ENCODE assay signal across 8 mouse cellular contexts in the genomic region with DNA sequence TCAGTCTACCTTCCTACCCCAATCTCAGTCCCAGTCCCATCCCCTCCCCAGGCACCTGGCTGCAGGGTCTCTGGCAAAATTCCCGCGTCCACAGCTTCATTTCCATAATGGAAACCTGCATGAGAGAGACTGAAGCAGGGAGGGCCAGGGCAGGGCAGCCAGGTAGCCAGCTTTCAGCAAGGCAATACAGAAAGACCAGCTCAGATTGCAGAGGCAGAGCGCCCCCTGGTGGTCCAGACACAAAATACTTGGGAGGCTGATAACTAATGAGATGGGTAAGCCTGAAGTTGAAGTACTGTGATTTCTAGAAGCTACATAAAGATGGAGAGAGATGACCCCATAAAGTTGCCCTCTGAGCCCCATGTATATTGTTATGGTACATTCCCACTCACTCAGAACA. TPM values are rescaled to one million over a fixed set of nuclear protein-coding genes. Genes with fewer than 3 reads are reported as not detected.
DNase-seq lines count a peak whose midpoint lies in the region; ATAC-seq and TF ChIP-seq lines count a peak whose summit lies in the region.

No protein-coding gene starts in this region.

- peak; percentile 69 for ATAC-seq in activated CD4-positive, CD25-positive, alpha-beta regulatory T cell, adult 4 months
- ATAC-seq in common myeloid progenitor, adult 5-6 weeks (replicated peaks; ENCODE audit: low read depth, poor library complexity, severe bottlenecking): peak; percentile 90

- intact Hi-C loops in gastrocnemius, adult 2 months (cut with DNase I): loop anchor here (2.0 kb wide), 1 partner anchor 45 kb away; the partner anchor contains the start of gene Bicdl2
- intact Hi-C loops in left cerebral cortex, postnatal 4 days (cut with DNase I): no loop called here

- no peaks in the 10 kb centered on the region for H3K27me3 ChIP-seq in splenic B cell, adult 2 months (ENCODE audit: control insufficient read depth, insufficient read depth, low read length, poor library complexity, severe bottlenecking)

- peak; percentile 96 for TF ChIP-seq CTCF in gastrocnemius, adult 2 months (IDR thresholded peaks at IDR 0.05)

- H3K27ac ChIP-seq in gastrocnemius, adult 2 months: no peak overlapping the region

- no peak overlapping the region for H3K4me3 ChIP-seq in gastrocnemius, adult 2 months

- peak; percentile 42 for DNase-seq in 3134 (ENCODE audit: extremely low read depth, insufficient read length, low spot score)
- peak; percentile 83 for DNase-seq in gastrocnemius, adult 2 months
- DNase-seq in kidney, adult 11 months: peak; percentile 62
- DNase-seq in left cerebral cortex, postnatal 4 days: peak; percentile 82
- peak; percentile 22 to 49 for DNase-seq in monocyte, adult 2 months (ENCODE audit: low read depth in 1 of 2, low spot score in 2 of 2)
- peak; percentile 85 for DNase-seq in splenic B cell, adult 2 months (ENCODE audit: low read depth, low spot score)

- no peaks in the 10 kb centered on the region for H3K36me3 ChIP-seq in splenic B cell, adult 2 months (ENCODE audit: control insufficient read depth, insufficient read depth, low read length, poor library complexity, severe bottlenecking)

RNA-seq across cellular contexts. Expression of gene 1520401A03Rik, which starts 16.4 kb away (rescaled TPM):
- polyA plus RNA-seq in activated CD4-positive, CD25-positive, alpha-beta regulatory T cell, adult 4 months (2017; shearing (Covaris generic)): not detected
- not detected in 2 replicates for total RNA-seq in common myeloid progenitor, adult 5-6 weeks (2017)
- not detected for total RNA-seq in gastrocnemius, adult 2 months (2021)
- under 1 TPM in 1 of 2 experiments, not detected in 1; 0.32 TPM for total RNA-seq in left cerebral cortex, postnatal 4 days (2021)

RNA-seq across cellular contexts. Expression of gene Pkmyt1, which starts 19.9 kb away (rescaled TPM):
- polyA plus RNA-seq in activated CD4-positive, CD25-positive, alpha-beta regulatory T cell, adult 4 months (2017; shearing (Covaris generic)): 10 to 100 TPM; 12.2 to 13.0 TPM
- total RNA-seq in common myeloid progenitor, adult 5-6 weeks (2017): 14.3 and 28.1 TPM in 2 replicates
- under 1 TPM; 0.53 to 0.64 TPM for total RNA-seq in gastrocnemius, adult 2 months (2021)
- 1 to 10 TPM; 8.1 to 8.4 TPM for total RNA-seq in left cerebral cortex, postnatal 4 days (2021)

RNA-seq across cellular contexts. Expression of gene Cldn9, which starts 22.4 kb away (rescaled TPM):
- not detected for polyA plus RNA-seq in activated CD4-positive, CD25-positive, alpha-beta regulatory T cell, adult 4 months (2017; shearing (Covaris generic))
- not detected in 2 replicates for total RNA-seq in common myeloid progenitor, adult 5-6 weeks (2017)
- total RNA-seq in gastrocnemius, adult 2 months (2021): under 1 TPM; 0.15 to 0.17 TPM
- under 1 TPM in 1 of 2 experiments, not detected in 1; 0.32 TPM for total RNA-seq in left cerebral cortex, postnatal 4 days (2021)

RNA-seq across cellular contexts. Expression of gene Cldn6, which starts 27.2 kb away (rescaled TPM):
- polyA plus RNA-seq in activated CD4-positive, CD25-positive, alpha-beta regulatory T cell, adult 4 months (2017; shearing (Covaris generic)): not detected
- 1.3 TPM in 1 of 2 replicates, not detected in the other for total RNA-seq in common myeloid progenitor, adult 5-6 weeks (2017)
- total RNA-seq in gastrocnemius, adult 2 months (2021): not detected
- total RNA-seq in left cerebral cortex, postnatal 4 days (2021): under 1 TPM in 1 of 2 experiments, not detected in 1; 0.24 TPM

RNA-seq across cellular contexts. Expression of gene Tnfrsf12a, which starts 28.9 kb away (rescaled TPM):
- polyA plus RNA-seq in activated CD4-positive, CD25-positive, alpha-beta regulatory T cell, adult 4 months (2017; shearing (Covaris generic)): 1 to 10 TPM; 5.6 to 6.5 TPM
- total RNA-seq in common myeloid progenitor, adult 5-6 weeks (2017): 10.1 and 13.2 TPM in 2 replicates
- total RNA-seq in gastrocnemius, adult 2 months (2021): 10 to 100 TPM; 19.5 to 27.5 TPM
- total RNA-seq in left cerebral cortex, postnatal 4 days (2021): 1 to 10 TPM; 1.3 to 1.9 TPM
